Mouse (Mus musculus): ENCODE measurements at regions not wholly inside any gene's neighbourhood (a gene's known extent, or its start where the extent isn't known, plus 50 kb on each side); places are given as distances from the start of the nearest gene placed in this dataset.

DNA sequence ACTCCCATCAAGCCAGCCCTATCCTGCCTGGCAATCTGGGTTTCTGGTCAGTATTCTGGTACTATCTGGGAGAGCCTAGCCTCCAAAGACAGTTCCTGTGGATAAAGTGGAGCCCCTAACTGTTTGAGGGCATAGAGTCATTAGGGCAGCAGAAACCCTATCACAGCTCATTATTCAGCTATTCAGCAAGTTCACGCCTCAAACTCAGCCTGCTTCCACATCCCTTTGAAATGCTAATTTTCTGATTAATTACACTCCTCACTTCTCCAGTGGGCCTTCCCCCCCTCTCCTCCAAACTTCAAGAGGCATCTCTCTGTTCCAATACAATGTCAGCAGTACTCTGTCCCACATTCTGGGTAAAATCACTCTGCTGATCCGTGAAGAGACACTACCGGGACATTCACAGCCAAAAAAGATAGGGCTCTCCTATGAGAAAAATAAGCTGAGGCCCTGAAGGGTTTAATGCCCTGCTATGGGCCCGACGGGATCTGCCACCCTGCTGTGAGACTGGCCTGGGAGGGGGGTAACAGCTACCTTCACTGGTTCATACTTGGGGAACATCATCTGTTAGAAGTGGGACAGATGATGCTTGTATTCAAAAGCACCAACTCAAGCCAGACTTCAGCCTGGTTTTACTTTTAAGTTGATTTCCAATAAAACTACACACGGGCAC is 220.0 kb upstream of the Zdhhc25 start:
- no peak for DNase-seq

DNA sequence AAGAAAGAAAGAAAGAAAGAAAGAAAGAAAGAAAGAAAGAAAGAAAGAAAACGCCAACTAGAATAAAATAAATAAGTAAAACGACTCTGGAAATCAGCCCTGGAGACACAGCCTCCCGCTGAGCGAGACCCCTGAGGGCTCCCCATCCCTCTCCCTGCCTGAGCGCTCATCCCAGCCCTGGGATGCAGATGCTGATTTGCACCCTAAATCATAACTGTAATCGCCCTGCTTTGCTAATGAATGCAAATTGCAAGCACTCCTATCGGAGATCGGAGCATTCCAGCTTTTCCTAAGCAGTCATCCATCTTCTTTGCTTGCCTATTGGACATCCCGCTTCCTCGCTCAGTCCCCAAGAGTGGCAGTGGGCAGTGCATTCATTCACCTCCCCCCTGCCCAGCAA is 218.7 kb upstream of the Zdhhc25 start:
- no peak for DNase-seq

DNA sequence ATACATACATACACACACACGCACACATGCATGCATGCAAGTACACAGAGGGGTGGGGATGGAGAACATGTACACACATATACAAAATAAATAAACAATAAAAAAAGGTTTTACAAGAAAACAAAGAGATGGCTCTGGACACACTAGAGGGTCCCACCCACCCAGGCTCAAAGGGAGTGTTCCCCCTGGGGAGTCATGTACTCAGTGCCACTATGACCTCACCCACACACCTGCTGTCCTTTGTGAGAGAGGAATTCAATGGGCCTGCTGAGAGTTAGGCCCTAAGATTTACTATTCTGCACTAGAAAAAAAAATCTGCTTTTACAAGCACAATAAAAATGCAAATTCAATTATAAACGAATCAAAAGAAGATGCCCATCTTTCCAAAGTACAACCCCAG is 214.2 kb upstream of the Zdhhc25 start:
- no peak for DNase-seq

DNA sequence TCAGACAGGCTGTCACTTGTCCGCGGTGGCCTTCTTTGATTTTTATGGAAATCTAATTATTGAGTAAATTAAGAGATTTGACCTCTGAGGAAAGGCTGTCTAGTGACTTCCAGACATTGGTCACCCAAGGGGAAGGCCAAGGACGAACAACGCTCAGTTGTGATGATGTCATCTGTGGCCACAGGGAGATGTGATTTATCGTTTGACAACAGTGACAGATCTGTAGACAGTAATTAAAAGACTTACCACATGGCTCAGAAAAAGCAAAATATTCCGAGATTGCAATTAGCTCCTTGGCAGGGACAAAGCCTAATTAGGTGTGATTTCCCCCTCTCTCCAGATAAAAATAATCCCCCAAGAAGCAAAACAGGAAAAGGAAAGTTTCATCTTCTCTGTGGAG is 213.4 kb upstream of the Zdhhc25 start:
- DNase-seq, result no peak

DNA sequence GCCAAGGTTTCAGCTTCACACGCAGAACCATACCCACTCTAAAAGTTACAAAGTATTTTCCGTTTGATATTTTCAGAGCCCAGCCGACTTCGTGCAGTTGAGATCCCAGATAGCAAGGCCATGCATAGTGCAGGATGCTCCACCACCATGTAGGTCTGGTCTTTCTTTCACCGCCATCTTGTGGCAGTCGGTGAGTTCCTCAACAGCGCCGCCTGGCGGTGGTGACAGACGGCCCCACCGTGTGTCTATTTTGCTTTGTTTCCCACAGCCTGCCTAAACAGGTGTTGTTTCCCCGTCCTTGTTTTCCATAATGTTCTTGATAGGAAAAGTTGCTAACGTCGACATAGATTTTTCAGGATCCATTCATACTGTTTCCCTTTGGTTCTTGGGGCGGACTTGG is 208.3 kb upstream of the Zdhhc25 start:
- DNase-seq, result no peak

DNA sequence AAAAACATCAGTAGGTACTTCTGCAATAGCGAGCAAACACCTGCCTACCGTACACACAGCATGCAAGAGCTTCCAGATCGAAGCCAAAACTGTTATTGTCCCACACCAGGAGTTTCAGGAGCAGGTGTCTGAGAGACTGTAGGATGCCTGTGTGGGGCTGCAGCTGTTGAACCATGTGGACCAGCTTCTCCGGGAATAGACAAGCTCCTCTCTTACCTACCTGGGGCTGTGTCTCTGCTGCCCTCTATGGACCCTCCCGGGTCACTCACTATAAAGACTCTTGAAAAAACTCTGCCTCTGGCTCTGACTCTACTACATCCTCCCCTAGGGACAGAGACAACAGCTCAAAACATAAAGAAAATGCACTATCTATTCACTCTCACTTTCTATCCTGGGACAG is 201.0 kb upstream of the Zdhhc25 start:
- DNase-seq, result no peak

DNA sequence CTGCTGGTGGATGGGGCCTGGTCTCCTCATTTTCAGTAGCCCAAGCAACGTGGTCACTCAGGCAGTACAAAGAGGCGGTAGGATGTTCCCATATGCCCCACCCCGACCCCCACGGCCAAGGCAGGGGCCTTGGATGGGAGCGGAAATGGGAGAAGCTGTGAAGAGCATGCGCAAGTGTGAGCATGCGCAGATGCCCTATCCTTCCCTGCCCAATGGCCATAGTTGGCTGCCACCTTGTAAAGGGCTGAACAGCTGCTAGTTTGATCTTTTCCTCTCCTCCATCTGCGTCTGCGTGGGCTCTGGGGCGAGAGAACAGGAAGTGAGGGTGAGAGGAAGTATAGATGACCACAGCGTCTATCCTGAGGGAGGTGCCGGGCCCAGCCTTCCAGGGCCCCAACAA is 200.1 kb upstream of the Zdhhc25 start:
- no peak for DNase-seq

DNA sequence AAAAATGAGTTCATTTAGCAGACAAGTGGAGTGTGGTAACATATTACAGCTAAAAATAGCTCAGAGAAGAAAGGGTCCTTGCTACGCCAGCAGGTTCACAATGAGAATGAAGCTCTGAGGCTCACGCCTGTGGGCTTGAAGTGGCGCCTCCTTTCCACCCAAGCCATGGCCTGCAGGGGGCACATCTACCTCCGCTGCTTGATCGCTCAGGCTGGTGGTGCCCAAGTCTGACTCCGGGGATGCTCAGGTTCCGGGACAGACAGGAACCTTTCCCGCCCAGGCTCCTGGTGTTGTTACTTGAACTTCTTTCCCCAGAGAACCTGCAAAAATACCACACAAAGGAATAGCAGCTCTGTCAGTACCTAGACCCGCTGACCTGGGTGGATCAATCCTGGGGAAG is 199.3 kb upstream of the Zdhhc25 start:
- no peak for DNase-seq

DNA sequence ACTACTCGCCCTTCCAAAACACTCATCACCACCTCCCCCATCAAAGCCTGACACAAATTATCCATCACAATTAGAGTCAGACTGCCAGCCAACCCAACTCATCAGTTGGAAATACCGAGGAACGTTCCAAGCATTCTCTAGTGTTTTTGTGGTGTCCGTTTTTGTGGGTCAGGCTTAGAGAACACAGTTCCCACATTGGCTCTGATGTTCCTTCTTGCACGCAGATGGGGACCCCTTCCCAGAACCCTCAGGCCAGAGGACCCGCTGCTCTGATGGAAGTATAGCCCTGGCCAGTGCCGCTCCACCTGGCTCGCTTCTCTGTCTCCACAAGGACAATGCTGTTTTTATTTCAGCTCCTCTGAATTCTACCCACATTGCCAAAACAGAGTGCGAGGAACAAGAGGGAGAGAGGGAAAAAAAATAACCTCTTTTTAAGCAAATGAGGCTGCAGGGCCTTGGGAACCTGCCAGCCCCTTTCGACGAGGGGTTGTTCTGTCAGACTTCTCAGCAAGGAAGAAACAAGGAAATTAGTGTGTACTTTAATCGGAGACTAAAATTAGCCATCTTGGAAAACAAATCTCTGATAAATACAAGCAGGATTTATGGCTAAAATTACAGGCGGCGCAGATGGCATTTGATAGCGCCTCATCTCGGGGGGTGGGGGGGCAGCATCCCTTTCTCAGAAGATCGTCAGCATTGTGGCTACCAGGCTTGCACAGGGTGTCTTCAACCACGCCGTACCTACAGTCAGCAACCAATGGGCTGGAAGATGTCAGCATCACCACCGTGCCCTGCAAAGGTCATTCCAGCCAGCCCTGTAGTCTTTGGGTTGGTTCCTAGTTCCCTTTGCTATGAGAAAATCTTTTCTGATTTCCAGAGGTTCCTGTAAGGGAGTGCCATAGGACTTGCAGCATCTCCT is 191.4 kb upstream of the Zdhhc25 start:
- DNase-seq, result no peak

DNA sequence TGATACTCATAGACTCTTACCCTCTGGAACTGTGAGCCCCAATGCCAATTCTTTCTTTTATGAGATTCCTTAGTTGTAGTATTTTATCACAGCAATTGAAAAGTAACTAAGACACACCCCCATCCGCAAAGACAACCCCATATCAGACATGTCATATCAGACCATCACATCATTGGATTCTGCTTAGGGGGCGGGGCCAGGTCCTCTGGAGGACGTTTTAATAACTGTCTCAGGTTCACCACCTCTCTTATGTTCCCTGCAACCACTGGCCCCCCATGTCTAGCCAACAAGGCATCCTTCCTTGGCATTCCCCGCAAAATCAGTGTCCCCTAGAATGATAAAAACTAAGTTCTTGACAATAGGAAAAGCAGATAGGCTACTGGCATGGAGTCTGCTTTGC is 185.9 kb upstream of the Zdhhc25 start:
- no peak for DNase-seq

DNA sequence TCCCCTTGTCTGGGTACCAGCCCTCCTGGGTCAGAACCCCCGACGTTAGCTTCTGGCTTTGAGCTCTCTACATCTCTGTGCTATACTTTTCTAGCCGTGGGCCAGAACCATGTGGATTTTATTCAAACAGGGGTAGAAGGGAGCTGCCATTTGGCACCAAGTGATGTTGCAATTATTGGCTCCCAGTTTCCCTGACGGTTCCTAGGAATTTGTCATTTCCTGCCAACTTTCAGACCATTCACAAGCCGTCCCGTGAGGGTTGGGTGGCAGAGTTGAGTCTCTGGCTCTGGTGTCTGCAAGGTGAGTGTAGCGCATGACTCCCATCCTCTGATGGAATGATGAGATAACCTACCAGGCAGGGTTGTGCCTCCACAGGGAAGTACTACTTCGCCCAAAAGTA is 181.2 kb upstream of the Zdhhc25 start:
- DNase-seq, result no peak

DNA sequence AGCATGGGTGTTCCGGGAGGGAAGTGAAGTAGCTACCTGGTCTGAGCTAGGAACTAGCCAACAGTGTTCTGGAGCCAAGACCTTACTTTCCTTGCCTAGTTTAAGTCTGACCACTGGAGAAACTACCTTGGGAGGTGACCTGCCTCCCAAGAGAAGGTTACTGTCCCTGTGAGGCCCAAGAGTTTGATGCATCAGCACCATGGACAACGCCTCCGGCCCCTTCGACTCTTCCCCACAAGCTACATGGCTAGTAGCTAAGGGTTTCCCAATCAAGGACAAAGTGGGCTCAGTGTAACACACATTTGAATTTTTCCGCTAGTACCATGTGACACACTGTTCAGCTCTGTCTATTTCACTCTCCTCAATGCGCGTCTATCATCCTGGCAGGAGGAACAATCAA is 171.7 kb upstream of the Zdhhc25 start:
- no peak for DNase-seq

DNA sequence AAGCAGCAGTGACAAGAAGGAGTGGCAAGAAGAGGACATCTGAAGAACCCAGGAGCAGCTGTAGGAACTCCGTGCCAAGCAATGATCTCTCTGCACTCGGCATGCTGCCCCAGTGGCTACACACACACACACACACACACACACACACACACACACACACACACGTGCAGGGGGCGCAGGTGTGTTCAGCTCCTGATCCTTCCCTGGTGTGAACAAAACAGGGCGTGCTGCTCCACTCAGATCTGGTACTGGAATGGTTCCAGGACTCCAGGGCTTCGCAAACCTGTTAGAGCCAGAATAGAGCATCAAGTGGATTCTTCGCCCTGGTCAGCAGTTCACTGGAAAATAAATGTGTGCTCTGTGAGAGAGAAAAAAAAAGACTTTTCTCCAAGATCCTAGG is 169.2 kb upstream of the Zdhhc25 start:
- DNase-seq, result no peak

DNA sequence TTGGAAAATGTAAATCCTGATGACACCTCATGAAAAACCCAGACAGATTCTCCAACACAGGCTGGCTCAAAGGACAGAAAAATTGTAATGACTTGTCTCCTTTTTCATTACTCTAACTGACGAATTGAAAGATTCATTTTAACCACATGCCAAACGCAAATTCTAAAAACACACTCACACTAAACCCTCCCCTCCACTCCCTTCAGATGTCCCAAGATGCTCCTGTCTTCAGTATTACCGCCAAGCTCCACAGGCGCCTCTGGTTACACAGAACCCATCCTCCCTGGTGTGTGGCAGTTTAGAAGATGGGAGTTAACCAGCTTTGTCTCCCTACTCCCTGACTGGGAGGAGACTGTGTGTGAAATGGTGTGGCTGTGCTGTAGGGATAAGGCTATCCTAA is 151.8 kb upstream of the Zdhhc25 start:
- no peak for DNase-seq

DNA sequence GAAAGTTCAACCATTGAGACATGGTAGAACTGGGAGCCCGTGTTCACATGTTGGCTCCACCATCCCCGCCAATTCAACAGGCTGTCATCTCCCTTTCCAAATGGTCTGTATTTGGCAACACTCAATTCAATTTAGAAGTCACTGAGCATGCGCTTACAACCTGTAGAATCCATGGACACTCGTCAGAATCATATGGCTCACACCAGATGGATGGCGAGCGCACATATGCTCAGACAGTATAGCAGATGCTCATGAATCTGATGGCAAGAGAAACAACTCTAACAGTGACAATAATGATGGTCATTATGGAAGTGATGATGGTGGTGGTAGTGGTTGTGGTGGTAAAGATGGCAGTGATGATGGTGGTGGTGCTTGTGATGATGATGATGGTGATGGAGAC is 148.9 kb upstream of the Zdhhc25 start:
- DNase-seq, result no peak

DNA sequence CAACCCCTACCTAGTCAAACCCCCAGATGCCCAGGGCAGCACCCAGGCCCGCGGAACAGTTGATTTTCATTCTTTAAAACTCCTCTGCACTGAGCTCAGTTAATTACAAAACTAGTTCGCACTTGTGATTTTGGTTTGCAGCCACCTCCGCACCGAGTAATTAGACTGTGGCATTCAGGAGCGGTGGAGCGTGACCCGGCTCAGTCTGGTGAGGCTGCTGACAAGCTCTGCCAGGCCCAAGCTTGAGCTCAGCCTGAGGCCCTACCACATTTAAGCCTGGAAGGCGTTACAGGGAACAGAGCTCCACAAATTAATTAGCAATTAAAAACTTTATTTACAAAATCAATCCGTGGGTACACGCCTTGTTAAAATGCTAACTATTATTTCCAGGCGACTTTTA is 132.0 kb upstream of the Zdhhc25 start:
- DNase-seq, result no peak

DNA sequence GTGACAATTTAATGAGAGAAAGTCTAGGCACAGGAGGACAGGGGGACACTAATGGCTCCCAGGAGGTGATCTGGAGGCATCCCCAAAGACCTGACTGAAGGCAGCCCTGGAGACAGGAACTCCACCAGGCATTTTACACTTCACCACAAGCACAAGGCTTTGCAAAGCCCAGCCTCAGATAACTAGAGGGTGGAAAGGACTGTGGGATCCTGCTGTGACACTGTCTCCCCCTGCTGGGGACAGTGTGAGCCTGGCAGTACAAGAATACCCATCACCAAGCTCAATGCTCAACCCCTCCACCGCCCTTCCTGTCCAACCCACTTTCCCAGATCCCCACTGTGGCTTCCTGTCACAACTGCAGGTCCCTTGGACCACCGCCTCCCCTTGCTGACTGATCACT is 131.3 kb upstream of the Zdhhc25 start:
- DNase-seq, result no peak

DNA sequence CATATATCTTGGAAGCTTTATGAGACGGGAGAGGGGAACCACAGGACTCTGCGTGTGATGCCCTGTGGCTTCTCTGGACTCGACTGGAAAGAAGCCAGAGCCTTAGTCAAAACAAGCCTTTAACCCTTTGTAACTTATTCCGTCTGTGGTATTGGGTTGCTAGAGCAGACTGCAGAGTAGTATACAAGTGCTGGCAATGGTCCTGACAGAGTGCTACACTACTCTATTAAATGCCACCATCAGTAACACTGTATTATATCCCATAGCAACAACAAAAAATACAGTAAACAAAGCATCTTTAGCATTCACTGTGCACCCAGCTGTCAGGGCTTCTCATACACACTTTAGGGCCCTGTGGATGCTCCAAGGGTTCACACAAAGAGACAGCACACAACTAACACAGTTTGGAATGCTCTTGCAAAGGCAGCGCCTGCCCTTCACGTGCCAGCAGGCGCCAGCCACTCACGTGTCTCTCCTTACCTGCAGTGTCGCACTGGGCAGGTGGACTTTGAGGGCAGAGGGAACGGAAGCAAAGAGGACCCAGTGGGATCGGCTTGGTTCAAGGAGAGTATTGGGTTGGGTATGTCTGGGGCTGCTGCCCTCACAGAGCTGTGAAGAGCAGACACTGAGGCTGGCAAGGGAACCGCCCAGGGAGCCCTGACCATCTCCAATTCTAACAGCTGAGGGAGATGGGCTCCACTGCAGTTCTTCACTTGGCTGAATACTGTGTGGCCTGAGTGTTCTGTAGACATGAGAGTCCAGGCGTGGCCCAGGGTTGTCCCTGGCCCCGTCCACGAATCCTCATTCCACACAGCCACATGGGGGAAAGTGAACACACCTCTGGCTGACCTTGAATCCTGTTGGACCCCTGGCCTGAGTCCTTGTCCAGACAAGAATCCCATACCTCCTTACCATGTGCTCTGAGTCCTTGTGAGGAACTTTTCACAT is 130.3 kb upstream of the Zdhhc25 start:
- no peak for DNase-seq

DNA sequence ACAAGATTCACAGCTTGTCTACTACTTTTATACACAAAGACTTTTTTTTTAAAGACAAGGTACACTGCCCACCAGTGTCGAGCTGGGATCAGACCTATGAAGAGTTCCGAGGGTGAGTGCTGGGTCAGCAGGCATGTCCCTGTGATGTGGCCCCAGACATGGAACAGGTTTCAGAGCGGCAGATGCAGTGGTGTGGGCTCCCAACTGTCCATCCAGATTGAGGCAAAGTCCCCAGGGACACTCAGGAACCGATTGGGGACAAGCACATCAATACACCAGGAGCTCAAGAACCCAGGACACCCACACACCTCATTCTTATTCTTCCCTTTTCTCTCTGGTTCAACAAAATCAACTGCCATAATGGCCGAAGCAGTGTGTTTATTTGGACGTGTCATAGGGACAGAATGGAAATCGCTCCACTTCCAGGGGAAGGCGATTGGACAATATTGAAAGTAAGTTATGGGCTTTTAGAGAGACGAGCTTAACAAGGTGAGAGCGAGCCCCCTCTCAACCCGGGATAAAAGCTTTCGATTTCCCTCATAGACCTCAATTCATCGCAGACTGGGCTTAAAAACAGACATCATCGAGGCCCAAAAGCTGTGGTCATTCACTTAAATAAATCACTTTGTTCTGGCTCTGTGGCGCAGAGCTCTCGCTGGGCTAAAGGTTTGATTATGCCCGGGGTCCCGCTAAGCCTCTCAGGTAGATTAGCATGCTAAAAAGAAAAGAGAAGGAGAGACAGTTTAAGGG is 127.6 kb upstream of the Zdhhc25 start:
- no peak for DNase-seq

DNA sequence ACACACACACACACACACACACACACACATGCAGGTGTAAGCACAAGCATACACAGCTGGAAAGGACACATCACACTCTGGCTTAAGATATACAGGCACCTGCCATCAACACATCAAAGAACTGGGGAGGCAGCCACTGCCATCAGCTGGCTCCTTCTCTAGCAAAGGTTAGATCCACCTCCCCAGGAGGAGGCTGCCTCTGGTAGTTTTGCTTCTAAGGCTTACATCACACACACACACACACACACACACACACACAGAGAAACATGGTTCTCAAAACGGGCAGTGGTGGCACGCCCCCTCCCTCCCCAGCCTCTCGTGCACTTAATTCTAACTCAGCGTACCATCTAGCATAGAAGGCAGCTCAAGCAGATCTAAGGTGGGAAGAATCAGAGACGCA is 126.9 kb upstream of the Zdhhc25 start:
- DNase-seq, result no peak

DNA sequence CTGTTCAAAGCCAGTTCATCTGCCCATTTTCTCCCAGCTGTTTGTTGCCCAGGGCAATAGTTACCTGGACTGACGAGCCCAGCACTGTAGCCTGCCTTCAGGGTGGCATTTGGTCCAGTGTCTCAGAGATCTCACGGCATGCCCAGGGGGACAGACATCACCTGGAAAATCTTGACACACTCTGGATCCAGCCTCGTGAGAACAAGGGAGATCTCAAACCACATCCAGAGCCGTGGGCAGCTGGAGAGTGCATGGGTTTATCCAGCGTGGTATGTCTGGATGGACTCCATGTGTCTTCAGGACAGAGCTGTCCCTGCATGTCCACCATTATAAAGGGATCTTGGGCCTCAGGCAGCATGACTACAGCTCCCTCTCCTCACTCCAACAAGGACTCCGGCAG is 116.6 kb upstream of the Zdhhc25 start:
- no peak for DNase-seq

DNA sequence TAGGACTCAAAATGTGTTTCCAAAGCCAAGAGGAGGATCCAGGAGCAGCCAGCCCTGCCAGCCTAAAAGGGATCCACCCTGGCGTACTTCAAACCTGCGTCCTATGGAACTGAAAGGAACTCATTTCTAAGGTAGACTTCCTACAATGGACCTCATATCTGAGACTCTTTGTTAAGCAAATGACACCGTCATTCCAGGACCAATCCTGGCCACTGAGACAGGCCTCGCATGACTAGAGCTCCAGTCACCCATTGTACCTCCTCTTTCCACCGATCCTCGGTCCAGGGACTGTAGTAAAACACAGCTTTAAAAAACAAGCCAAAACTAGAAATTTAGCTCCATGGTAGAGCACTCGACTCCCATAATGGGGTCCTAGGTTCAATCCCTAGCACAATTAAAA is 110.4 kb upstream of the Zdhhc25 start:
- no peak for DNase-seq
